Mouse (Mus musculus) urinary bladder, postnatal 4 days (tissue): ENCODE measurements around the gene Akap8.

Experiments used
- DNase-seq, 2 experiments: peaks; one replicate each; pipeline ENCODE4 v3.0.0; 2021 to 2022; ENCODE audit warnings: low spot score in 2 of 2

Gene Akap8

GRCm38 (mm10) chr17:32284262-32285137 lies 36.5 kb downstream of the Akap8 start, which contains the start of gene Brd4:
TSS of gene Brd4 (minus strand) at chr17:32284722.
- DNase-seq: peak; percentile 87 to 88

DNA sequence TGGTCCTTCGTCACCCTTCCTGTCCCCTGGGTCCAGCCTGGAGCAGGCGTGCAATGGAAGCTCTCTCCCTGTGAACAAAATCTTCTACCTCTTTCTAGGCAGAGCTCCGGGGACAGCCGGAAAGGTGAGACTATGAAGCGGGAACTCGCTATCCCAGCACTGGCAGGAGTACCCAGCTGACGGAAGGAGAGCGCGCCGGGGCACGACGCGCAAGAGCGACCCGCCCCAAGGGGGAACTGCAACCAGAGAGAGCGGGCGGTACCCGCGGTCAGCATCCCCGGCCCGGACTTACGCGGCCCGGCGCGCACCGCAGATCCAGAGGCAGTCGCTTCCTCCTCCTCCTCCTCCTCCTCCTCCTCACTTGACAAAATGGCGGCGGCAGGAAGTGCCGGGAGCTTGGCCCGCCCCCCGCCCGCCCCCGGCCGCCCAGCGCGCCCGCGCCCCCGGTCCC lies 37.2 kb downstream of the Akap8 start:
- DNase-seq: peak; percentile 42 to 57

GRCm38 (mm10) chr17:32283341-32283740 lies 37.7 kb downstream of the Akap8 start:
- DNase-seq: no peak

GRCm38 (mm10) chr17:32281611-32282310 lies 39.3 kb downstream of the Akap8 start:
- DNase-seq: no peak

GRCm38 (mm10) chr17:32281126-32281525 lies 39.9 kb downstream of the Akap8 start:
- DNase-seq: no peak

DNA sequence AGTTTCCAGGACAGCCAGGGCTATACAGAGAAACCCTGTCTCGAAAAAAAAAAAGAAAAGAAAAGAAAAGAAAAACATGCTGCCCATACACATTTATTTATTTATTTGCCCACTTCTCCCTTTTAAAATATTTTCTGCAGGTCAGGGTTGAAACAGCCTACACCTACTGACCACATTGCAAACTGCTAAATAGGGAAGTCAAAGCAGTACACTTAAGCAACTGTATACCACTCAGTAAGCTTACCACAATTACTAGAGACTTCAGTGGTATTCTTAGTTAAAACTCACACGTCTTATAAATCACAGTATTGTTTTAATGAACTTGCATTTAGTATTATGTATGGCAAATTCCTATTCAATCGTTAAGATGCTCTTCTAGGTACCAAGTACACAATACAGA lies 40.5 kb downstream of the Akap8 start:
- DNase-seq: no peak

DNA sequence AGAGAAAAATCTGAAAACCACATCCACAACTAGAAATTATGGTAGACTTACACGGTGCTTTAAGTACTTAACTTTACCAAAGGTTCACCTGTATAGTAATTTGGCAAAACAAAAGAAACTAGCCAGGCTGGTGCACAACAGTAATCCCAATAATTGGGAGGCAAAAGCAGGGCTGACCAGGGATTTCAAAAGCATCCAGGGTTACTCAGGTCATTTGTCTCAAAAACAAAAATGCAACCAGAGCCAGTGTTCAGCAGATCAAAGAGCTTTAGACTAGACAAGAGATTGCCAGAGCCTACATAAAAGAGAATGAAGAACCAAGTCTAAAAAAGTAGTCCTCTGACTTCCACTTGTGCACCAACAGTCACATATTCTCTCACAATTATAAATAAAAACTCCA lies 43.8 kb downstream of the Akap8 start:
- DNase-seq: no peak

DNA sequence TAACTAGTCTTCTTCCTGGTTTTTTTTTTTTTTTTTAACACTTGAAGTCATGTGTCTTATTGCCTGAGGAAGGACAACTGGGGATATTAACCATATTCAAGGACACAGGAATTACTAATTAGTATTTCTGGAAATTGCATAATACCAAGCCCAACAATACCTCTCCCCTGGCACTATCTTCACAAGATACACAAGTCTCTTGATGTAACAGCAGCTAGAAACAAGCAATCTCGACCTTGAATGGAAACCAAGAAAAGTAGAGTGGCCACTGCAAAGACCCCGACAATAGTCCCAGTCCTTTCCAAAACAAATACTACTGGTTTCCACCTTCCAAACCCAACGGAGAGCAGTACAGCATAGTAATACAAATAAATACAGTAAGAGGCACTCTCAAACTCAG lies 45.5 kb downstream of the Akap8 start:
- no peak for DNase-seq

DNA sequence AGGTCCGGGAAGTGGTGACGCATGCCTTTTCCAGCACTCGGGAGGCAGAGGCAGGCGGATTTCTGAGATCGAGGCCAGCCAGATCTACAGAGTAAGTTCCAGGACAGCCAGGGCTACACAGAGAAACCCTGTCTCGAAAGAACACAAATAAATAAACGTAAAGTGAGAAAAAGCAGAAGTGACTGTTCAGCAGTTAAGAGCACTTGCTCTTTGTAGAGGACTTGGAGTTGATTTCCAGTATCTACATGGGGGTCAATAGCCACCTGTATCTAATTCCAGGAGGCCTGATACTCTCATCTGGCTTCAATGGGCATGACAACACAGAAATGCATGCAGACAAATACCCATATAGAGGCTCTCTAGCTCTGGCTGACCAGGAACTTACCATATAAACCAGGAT lies 51.9 kb downstream of the Akap8 start:
- no peak for DNase-seq

GRCm38 (mm10) chr17:32268540-32268960 lies 52.5 kb downstream of the Akap8 start:
- DNase-seq: no peak

GRCm38 (mm10) chr17:32268096-32268495 lies 52.9 kb downstream of the Akap8 start:
- no peak for DNase-seq

DNA sequence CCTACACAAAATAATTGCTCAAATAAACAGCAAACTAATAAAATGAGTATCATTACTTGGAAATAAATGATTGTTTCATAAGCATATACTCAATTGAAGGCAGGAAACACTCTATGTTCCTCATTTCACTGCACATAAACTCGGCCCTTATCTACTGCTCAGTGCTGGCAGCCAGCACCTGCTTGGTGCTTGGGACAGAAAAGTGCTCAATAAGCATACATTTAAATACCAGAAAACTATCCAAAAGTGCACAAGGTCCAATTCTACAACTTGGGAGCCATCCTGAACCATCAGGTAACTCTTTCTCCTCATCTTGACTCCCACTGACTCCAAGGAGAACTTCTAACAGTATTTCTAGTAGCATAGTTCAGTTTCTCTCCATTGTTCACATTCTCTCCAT lies 53.4 kb downstream of the Akap8 start:
- no peak for DNase-seq

DNA sequence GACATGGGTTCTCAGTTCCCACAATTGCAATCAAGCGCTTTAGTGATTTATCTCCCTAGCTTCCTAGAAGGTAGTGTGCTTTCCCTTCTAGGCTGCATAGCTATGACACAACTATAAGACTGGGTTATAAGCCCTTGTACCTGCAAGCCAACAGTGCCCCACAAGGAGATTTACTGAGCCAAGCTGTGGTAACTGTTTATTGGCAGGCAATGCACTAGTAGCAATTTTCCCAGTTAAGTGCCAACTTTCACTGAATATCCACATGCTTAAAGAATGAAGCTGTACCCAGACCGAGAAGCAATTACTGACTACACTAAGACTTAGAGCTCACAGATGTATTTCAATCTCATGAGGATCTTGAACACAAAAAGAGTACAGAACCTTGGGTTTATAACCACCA lies 57.4 kb downstream of the Akap8 start:
- no peak for DNase-seq

- no peak for DNase-seq
These were observed 58.0 kb downstream of the Akap8 start for GRCm38 (mm10) chr17:32262831-32263559.

DNA sequence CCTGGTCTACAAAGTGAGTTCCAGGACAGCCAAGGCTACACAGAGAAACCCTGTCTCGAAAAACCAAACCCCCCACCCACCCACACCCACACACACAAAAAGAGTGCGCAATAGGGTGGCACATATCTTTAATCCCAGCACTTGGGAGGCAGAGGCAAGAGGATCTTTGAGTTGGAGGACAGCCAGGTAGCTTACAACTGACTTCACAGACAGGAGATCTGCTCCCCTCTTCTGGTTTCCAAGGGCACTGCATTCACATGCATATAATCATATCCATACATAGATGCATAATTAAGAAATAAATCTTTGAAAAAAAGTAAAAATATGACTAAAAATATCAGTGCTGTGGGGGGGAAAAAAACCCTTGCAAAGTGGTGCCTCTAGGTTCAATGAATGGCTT lies 62.2 kb downstream of the Akap8 start:
- DNase-seq: no peak

DNA sequence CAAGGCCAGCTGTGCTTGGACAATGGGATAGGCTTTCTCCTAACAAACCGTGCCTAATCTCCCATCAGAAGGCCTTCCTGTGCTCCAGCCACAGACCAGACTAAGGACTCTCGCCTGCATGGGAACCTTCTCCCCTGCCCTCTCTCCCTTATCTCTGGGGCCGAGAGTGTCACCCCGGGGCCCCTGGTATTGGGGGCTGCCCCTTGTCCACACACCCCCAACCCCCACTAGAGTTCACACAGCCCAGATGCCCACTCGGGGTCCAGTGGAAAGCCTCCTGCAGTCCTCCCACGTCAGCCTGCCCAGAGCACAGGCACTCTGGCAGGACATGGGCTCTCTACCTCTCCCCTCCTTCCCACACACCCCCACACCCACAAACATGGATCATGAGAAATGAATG lies 63.1 kb downstream of the Akap8 start:
- no peak for DNase-seq

GRCm38 (mm10) chr17:32257452-32257851 lies 63.6 kb downstream of the Akap8 start:
- DNase-seq: no peak

DNA sequence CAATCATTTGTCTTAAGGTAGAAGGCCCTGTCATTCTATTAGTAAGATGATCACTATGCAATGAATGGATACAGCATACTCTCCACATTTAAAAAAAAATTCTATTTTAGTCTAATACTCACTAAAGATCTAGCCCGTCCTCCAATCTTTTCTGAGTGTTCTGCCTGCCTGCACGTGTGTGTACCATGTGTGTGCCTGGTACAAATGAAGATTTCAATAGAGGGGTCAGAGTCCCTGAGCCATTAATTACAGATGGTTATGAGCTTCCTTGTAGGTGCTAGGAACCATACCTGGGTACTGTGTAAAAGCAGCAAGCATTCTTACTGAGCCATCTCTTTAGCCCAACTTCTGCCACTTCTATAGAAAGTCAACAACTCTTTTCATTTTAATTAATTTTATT lies 64.1 kb downstream of the Akap8 start:
- DNase-seq: no peak
